Mouse (Mus musculus) gastrocnemius, adult 18-20 months (tissue): Measurements from ENCODE around the gene B430218F22Rik. TPM values are rescaled to one million over a fixed set of nuclear protein-coding genes. Genes with fewer than 3 reads are reported as not detected.
"Not testable (repeated sequence)": the region's sequence is repeated elsewhere in the genome, so short reads cannot be mapped to it uniquely, and the experiment has no call there.

Source experiments
- DNase-seq: peaks from one replicate; pipeline ENCODE4 v3.0.0; 2021; ENCODE audit warnings: low spot score
- long read RNA-seq, 2 experiments: library from polyadenylated mRNA; stranded (forward); transcript quantifications; one replicate each; pipeline ENCODE4 v2.0.0; 2021
- total RNA-seq, 2 experiments: library from RNA; stranded (reverse); gene quantifications; 2 replicates each; pipeline ENCODE4 v1.2.3; 2021

The B430218F22Rik gene
- under 1 TPM in 1 of 2 experiments, not detected in 1; 0.19 TPM for total RNA-seq
- long read RNA-seq, experiment 1 = 0 reads
- long read RNA-seq, experiment 2 = 0 reads

- DNase-seq = peak; percentile 96
Measured at GRCm38 (mm10) chr13:118386511-118387447, at the start of gene B430218F22Rik, which contains the start of gene Mrps30. B430218F22Rik (plus strand) TSS chr13:118386630. Mrps30 (minus strand) TSS chr13:118387252.

DNA sequence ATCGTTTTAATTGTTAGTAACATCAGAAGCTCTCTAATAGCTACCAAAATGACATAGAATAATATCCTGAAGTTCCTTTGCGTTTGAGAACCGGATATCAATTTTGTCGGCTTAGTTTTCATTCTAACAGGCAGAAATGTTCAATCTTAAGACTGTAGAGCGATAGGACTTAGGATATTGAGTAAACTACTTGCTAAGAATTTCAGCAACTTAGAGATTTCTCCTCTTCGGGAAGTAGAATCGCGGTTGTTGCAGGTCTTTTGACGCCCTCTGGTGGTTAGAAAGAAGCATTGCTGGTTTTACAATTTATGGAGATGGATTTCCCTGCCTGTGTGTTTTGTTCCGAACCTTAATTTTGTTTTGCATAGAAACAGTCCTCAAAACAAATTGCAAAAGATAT, 36.2 kb upstream of the B430218F22Rik start:
- DNase-seq = no peak

GRCm38 (mm10) chr13:118350870-118351269, 35.6 kb upstream of the B430218F22Rik start:
- no peak for DNase-seq

DNA sequence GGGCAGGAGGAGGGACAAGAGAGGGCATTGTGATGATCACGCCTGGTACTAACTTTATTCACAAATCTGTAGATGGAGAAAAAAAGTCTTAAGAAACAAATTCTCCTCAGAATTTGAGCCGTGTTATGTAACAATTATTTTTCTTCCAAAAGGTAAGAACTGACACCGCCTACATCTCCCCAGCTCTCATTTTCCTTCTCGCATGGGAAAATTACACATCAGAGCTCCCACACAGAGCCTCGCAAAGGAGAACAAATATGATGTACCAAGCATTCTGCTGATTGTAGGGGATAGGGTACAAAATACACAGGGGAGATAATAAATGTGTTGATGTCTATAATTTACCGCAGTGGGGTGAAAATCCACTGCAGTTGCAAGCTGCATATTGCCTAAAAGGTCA, 23.1 kb upstream of the B430218F22Rik start:
- no peak for DNase-seq

DNA sequence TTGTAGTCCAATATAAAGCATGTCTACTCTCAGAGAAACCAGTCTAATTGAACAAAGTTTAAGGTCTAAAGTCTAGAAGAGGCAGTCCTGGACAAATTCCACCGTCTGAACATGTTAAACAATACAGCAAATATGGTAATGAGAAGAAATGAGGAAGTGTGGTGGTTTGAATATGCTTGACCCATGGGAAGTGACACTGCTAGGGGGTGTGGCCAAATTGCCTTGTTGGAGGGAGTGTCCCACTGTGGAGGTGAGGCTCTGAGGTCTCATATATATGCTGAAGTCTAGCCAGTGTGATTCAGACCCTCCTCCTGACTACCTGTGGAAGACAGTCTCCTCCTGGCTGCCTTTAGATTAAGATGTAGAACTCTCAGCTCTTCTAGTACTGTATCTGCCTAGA, 20.7 kb upstream of the B430218F22Rik start:
- no peak for DNase-seq

DNA sequence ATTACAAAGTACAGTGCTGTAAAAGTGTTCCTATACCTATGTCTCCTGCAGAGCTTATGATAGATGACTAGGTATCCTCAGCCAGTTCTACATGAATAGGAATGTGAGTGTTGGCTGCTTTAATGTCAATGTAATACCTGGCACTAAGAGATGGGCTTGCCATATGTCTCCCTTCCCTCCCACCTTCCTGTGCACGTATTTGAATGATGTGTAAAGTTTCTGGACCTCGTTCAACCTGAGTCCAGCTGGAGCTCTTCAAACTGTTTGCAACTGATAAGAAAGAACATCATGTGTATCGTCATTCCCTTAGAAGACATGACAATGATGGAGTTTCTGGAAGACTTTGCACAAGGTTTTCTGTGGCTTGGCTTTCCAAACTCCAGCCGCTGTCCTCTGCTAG, 13.6 kb upstream of the B430218F22Rik start:
- no peak for DNase-seq

- DNase-seq = peak; percentile 28
Measured at GRCm38 (mm10) chr13:118379155-118379554, 7.3 kb upstream of the B430218F22Rik start.

DNA sequence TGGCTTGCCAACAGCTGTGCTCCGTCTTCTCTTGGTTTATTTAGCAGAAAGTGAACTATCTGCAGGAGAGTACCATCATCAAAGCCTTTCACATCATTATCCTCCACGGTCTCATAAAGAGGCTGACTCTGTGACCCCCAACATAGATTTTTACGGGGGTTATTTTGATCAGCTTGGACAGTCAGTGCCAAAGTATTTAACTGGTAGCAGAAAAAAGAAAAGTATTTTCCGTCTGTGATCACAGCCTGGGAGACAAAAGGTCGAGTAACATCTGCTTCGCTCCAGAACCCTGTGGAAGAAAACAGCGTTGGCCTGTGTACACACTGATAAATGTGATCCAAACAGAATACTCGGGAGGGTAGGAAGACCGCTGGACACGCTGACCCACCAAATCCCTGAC, 6.0 kb upstream of the B430218F22Rik start:
- no peak for DNase-seq

DNA sequence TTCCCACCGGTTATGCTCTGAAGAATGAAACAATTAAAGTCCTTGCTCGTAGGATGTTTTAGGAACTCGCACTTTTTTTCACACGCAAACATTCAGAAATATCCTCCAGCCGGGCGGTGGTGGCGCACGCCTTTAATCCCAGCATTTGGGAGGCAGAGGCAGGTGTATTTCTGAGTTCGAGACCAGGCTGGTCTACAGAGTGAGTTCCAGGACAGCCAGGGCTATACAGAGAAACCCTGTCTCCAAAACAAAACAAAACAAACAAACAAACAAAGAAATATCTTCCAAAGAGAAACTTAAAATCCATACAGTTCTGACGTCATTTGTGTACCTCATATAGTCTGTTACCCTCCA, 995 bp downstream of the B430218F22Rik start:
- DNase-seq = not testable (repeated sequence)

- DNase-seq = no peak
Measured at GRCm38 (mm10) chr13:118395803-118396202, 9.4 kb downstream of the B430218F22Rik start.

DNA sequence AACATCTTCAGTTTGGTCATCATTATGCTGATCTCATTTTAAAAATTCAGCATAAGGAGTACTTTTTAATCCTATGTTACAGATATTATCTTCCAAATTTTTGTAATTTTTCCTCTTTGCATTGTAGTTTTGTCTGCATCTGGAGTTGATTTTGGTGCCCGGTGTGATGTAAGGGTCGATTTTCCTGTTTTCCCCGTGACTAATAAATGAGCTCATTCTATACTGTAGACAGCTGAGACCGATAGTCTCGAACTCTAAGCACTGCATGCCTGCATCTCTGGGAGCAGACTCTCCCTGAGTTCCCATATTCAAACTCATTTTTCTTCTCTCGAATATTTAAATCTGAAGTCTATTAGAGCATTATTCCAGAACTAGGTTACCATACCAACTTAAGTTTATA, 13.9 kb downstream of the B430218F22Rik start:
- no peak for DNase-seq

GRCm38 (mm10) chr13:118403544-118403943, 17.1 kb downstream of the B430218F22Rik start:
- no peak for DNase-seq

- DNase-seq = no peak
Measured at GRCm38 (mm10) chr13:118411297-118411992, 25.0 kb downstream of the B430218F22Rik start.

DNA sequence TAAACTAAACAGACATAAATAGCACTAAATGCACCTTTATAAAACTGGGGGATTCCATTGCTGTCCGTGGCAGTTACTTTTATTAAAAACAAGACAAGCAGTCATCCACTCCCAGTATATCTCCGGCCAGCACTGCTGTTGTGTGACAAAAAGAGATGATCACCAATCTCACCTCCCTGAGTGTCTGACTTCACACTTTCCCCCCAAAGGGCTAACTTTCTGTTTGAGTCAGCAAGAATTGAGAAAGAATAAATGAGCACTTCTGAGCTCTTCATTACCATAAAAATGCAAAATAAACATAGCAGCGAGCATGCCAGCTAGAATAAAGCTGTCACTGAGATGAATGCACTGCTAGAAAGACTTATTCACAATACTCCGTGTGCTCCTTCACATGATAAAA, 31.7 kb downstream of the B430218F22Rik start:
- no peak for DNase-seq

DNA sequence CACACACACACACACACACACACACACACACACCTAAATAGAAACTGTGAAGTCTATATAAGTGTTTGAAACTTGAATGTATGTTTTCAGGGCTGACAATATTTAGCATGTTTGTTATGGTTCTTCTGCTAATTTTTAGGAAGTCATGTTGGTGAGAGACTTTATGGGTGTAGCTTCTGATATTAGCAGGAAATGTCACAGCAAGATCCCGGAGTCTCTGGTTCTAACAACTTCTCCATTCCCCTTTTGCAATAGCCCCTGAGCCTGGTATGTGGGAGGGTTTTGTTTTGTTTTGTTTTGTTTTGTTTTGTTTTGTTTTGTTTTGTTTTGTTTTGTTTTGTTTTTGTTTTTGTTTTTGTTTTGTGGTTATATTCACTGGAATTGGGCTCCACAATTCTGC, 34.0 kb downstream of the B430218F22Rik start:
- no peak for DNase-seq

DNA sequence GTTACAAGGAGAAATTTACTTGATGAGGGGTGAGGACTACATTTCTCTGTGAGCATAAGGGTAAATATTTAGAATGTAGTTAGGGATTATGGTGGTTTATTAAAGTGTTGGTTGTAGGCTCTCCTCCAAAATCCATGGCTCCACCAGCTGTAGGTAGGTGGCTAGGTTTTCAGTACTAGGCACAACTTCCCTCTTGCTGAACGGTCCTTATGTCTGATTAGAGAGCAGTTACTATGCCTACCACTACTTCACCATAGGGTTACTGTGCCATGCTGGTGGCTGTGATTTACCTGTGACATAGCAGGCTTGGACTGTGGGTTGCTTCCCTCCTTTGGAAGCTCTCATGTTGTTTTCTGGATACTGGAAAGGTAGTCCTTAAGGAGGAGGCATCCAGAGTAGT, 34.4 kb downstream of the B430218F22Rik start:
- no peak for DNase-seq

Other genes starting within 250 kb of the B430218F22Rik start
- gene Mrps30, start 622 bp downstream of the B430218F22Rik start, total RNA-seq = 10 to 100 TPM; 16.0 to 16.9 TPM